Mouse (Mus musculus) G1E (cell line): ENCODE measurements around the gene Gm9745.

Experiments
- CTCF ChIP-seq: IDR thresholded peaks from 2 replicates; pipeline ENCODE4 v1.5.1; 2012; ENCODE audit warnings: low read depth, low read length, inconsistent platforms, mixed read lengths
- GATA1 ChIP-seq: IDR thresholded peaks from 2 replicates; pipeline ENCODE4 v1.6.1; 2012; ENCODE audit warnings: borderline replicate concordance, low read length, inconsistent platforms, mixed read lengths
- POLR2AphosphoS5 ChIP-seq: IDR thresholded peaks from 2 replicates; pipeline ENCODE4 v1.6.1; 2012; ENCODE audit warnings: low read depth, low read length, inconsistent platforms; ENCODE audit not compliant: insufficient replicate concordance
- TAL1 ChIP-seq: conservative IDR thresholded peaks from 2 replicates; pipeline ENCODE4 v1.6.1; 2012; ENCODE audit warnings: low read depth, low read length, inconsistent platforms, mixed read lengths

- TF ChIP-seq CTCF (no peak), GATA1 (no peak), POLR2AphosphoS5 (no peak), TAL1 (0 out of 2 replicates have a peak, but pooled peaks have one; percentile 8)
Measured at GRCm38 (mm10) chr13:8933499-8933898, 14.5 kb downstream of the Gm9745 start.
